Comparison of ENCODE assay signal across 14 mouse cellular contexts in the genomic region with DNA sequence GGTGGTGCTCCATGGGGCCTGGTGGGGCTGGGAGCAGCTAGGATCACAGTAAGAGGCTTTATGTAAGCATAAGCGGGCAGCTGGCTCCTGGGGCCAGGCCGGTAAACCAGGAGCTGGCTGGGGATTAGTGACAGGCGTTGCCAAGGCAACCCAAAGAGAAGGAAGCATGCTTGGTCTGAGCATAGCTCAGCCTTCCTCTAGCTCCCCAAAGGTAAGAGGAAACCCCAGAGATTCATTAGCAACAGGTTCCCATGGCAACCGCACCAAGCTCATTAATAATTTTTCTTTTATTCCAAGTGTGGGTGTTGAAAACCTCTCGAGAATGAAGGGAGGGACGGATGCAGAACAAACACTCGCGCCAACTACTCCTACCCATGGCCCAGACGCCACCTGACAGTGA. TPM values are rescaled to one million over a fixed set of nuclear protein-coding genes. Genes with fewer than 3 reads are reported as not detected.
DNase-seq lines count a peak whose midpoint lies in the region; ATAC-seq lines count a peak whose summit lies in the region.
"Had no signal": no experiment of that assay in that cellular context is flagged by ENCODE, and none has a peak within 500 bp of the region (broad histone marks: within the 10 kb centered on the region; RNA-seq: fewer than 3 reads in every experiment).

No protein-coding gene starts in this region.

- intact Hi-C loops in heart, postnatal 10 days (cut with DNase I): no loop called here

- DNase-seq in adrenal gland, adult 2 months: peak; percentile 9
- DNase-seq in adrenal gland, adult 8-10 months: no peak
- peak; percentile 71 for DNase-seq in embryo, embryonic 10.5 days (ENCODE audit: low spot score)
- peak; percentile 39 for DNase-seq in hindbrain, embryonic 10.5 days (ENCODE audit: low spot score)
- DNase-seq in heart, postnatal 10 days: no peak
- no peak for DNase-seq in adipocyte (ENCODE audit: low spot score)
- no peak for DNase-seq in Muller cell, postnatal 12 days (ENCODE audit: inconsistent ontology term)

- WGBS in hindbrain, embryonic 10.5 days: 30% methylated on average over 9 of the region's 9 CpGs
- WGBS in midbrain, embryonic 12.5 days: 7% methylated on average over 9 of the region's 9 CpGs

- ATAC-seq in midbrain, embryonic 12.5 days (ENCODE audit: low FRiP score, low read depth): peak; percentile 75

- H3K4me2 ChIP-seq in midbrain, embryonic 12.5 days (replicated peaks): peak overlapping the region; percentile 19
- H3K4me2 ChIP-seq: embryonic facial prominence, embryonic 13.5 days; liver, embryonic 15.5 days had no signal

- H3K9ac ChIP-seq in midbrain, embryonic 12.5 days (replicated peaks): no peak overlapping the region
- H3K9ac ChIP-seq: embryonic facial prominence, embryonic 13.5 days; liver, embryonic 15.5 days had no signal

- no peaks in the 10 kb centered on the region for H3K9me3 ChIP-seq in hindbrain, embryonic 10.5 days
- no peaks in the 10 kb centered on the region for H3K9me3 ChIP-seq in midbrain, embryonic 12.5 days
- H3K9me3 ChIP-seq: embryonic facial prominence, embryonic 13.5 days; liver, embryonic 15.5 days had no signal

- H3K27ac ChIP-seq in hindbrain, embryonic 10.5 days: peak overlapping the region; percentile 80
- peak overlapping the region; percentile 82 for H3K27ac ChIP-seq in midbrain, embryonic 12.5 days (replicated peaks)
- H3K27ac ChIP-seq: embryonic facial prominence, embryonic 13.5 days; liver, embryonic 15.5 days had no signal

- no peak overlapping the region; the same call in 1 of the 2 replicates for H3K4me3 ChIP-seq in hindbrain, embryonic 10.5 days
- no peak overlapping the region for H3K4me3 ChIP-seq in midbrain, embryonic 12.5 days
- H3K4me3 ChIP-seq: embryonic facial prominence, embryonic 13.5 days; liver, embryonic 15.5 days; myocyte had no signal

- H3K27me3 ChIP-seq in hindbrain, embryonic 10.5 days (ENCODE audit: insufficient read depth, poor library complexity, severe bottlenecking): peaks cover 7% of the 10 kb centered on the region; the same call in 1 of the 2 replicates
- H3K27me3 ChIP-seq in midbrain, embryonic 12.5 days: peaks cover 4% of the 10 kb centered on the region; the same call in 1 of the 2 replicates
- H3K27me3 ChIP-seq: embryonic facial prominence, embryonic 13.5 days; liver, embryonic 15.5 days had no signal

- H3K4me1 ChIP-seq in hindbrain, embryonic 10.5 days (replicated peaks): peaks cover 80% of the 10 kb centered on the region
- peaks cover 73% of the 10 kb centered on the region for H3K4me1 ChIP-seq in midbrain, embryonic 12.5 days

- no peaks in the 10 kb centered on the region for H3K36me3 ChIP-seq in hindbrain, embryonic 10.5 days
- no peaks in the 10 kb centered on the region for H3K36me3 ChIP-seq in midbrain, embryonic 12.5 days
- H3K36me3 ChIP-seq: liver, embryonic 15.5 days had no signal

RNA-seq across cellular contexts. Expression of a gene that starts 14.7 kb away (rescaled TPM):
- 10 to 100 TPM; 77.1 to 96.1 TPM for total RNA-seq in adrenal gland, adult 2 months (2021)
- 163 and 202 TPM in 2 replicates for polyA plus RNA-seq in adrenal gland, adult 2 months (2012; rRNA removed)
- total RNA-seq in adrenal gland, adult 8-10 months (2022): 100 to 1,000 TPM; 117 to 206 (median 157) TPM
- 3.9 and 6.8 TPM in 2 replicates for polyA plus RNA-seq in hindbrain, embryonic 10.5 days (2016; fragmentation: Nextera tagmentation; extraction: Ambion mirVana)
- 9.7 and 10.4 TPM in 2 replicates for polyA plus RNA-seq in midbrain, embryonic 12.5 days (2016; fragmentation: Nextera tagmentation; extraction: Ambion mirVana)
- total RNA-seq in heart, postnatal 10 days (2021): 1 to 10 TPM; 7.9 to 8.4 TPM

RNA-seq across cellular contexts. Expression of a gene that starts 35.5 kb away (rescaled TPM):
- under 1 TPM in 1 of 2 experiments, not detected in 1; 0.17 TPM for total RNA-seq in adrenal gland, adult 2 months (2021)
- 0.17 TPM in 1 of 2 replicates, not detected in the other for polyA plus RNA-seq in adrenal gland, adult 2 months (2012; rRNA removed)
- under 1 TPM in 2 of 4 experiments, not detected in 2; 0.23 to 0.45 TPM for total RNA-seq in adrenal gland, adult 8-10 months (2022)
- polyA plus RNA-seq in hindbrain, embryonic 10.5 days (2016; fragmentation: Nextera tagmentation; extraction: Ambion mirVana): 1.2 and 2.8 TPM in 2 replicates
- polyA plus RNA-seq in midbrain, embryonic 12.5 days (2016; fragmentation: Nextera tagmentation; extraction: Ambion mirVana): 0.14 and 0.22 TPM in 2 replicates
- not detected for total RNA-seq in heart, postnatal 10 days (2021)
- total RNA-seq: gastrocnemius, postnatal 4 days; MEL had no signal
- polyA plus RNA-seq: embryonic facial prominence, embryonic 13.5 days; liver, embryonic 15.5 days; myocyte had no signal

RNA-seq across cellular contexts. Expression of a gene that starts 49.9 kb away (rescaled TPM):
- not detected for total RNA-seq in adrenal gland, adult 2 months (2021)
- 0.20 and 0.75 TPM in 2 replicates for polyA plus RNA-seq in adrenal gland, adult 2 months (2012; rRNA removed)
- not detected for total RNA-seq in adrenal gland, adult 8-10 months (2022)
- 0.50 TPM in 1 of 2 replicates, not detected in the other for polyA plus RNA-seq in hindbrain, embryonic 10.5 days (2016; fragmentation: Nextera tagmentation; extraction: Ambion mirVana)
- 0.22 and 0.92 TPM in 2 replicates for polyA plus RNA-seq in midbrain, embryonic 12.5 days (2016; fragmentation: Nextera tagmentation; extraction: Ambion mirVana)
- total RNA-seq in heart, postnatal 10 days (2021): not detected
- total RNA-seq: layer of hippocampus, postnatal 14 days; MEL had no signal
- polyA plus RNA-seq: myocyte had no signal

RNA-seq across cellular contexts. Expression of a gene that starts 52.8 kb away (rescaled TPM):
- total RNA-seq in adrenal gland, adult 2 months (2021): 1 to 10 TPM; 2.8 to 3.8 TPM
- 10.0 and 18.1 TPM in 2 replicates for polyA plus RNA-seq in adrenal gland, adult 2 months (2012; rRNA removed)
- total RNA-seq in adrenal gland, adult 8-10 months (2022): 1 to 10 TPM; 1.9 to 4.4 (median 2.4) TPM
- polyA plus RNA-seq in hindbrain, embryonic 10.5 days (2016; fragmentation: Nextera tagmentation; extraction: Ambion mirVana): not detected in 2 replicates
- polyA plus RNA-seq in midbrain, embryonic 12.5 days (2016; fragmentation: Nextera tagmentation; extraction: Ambion mirVana): not detected in 2 replicates
- total RNA-seq in heart, postnatal 10 days (2021): 1 to 10 TPM; 6.0 to 6.7 TPM
- total RNA-seq: MEL had no signal
- polyA plus RNA-seq: myocyte had no signal

Comparison
In these comparisons a context has a peak if more than half of its experiments do, and no peak if none do; other contexts are left out.
1. DNase-seq: peak in adrenal gland, adult 2 months (single experiment), embryo, embryonic 10.5 days (single experiment) and hindbrain, embryonic 10.5 days (single experiment); none in adrenal gland, adult 8-10 months (single experiment), heart, postnatal 10 days (0 of 2), adipocyte (single experiment) and Muller cell, postnatal 12 days (single experiment).
2. RNA of a gene that starts 14.7 kb away (total RNA-seq): 117 to 206 TPM in adrenal gland, adult 8-10 months and 77.1 to 96.1 TPM in adrenal gland, adult 2 months; 7.9 to 8.4 TPM in heart, postnatal 10 days; every median in the first group is over 4 times any median in the second.